Mouse (Mus musculus): ENCODE data around the gene Cnnm4.

The Cnnm4 gene

GRCm38 (mm10) chr1:36554633-36555399, 83.4 kb downstream of the Cnnm4 start:
- in situ Hi-C loops (cut with MboI; ENCODE audit: unreplicated experiment in 2 of 2), result loop anchor here in 1 of 2 experiments (5.0 kb wide), 2 partner anchors 77 to 692 kb away; no protein-coding TSS in a partner anchor

GRCm38 (mm10) chr1:36555798-36556395, 84.5 kb downstream of the Cnnm4 start:
- in situ Hi-C loops (cut with MboI; ENCODE audit: unreplicated experiment in 2 of 2), result no loop called here

DNA sequence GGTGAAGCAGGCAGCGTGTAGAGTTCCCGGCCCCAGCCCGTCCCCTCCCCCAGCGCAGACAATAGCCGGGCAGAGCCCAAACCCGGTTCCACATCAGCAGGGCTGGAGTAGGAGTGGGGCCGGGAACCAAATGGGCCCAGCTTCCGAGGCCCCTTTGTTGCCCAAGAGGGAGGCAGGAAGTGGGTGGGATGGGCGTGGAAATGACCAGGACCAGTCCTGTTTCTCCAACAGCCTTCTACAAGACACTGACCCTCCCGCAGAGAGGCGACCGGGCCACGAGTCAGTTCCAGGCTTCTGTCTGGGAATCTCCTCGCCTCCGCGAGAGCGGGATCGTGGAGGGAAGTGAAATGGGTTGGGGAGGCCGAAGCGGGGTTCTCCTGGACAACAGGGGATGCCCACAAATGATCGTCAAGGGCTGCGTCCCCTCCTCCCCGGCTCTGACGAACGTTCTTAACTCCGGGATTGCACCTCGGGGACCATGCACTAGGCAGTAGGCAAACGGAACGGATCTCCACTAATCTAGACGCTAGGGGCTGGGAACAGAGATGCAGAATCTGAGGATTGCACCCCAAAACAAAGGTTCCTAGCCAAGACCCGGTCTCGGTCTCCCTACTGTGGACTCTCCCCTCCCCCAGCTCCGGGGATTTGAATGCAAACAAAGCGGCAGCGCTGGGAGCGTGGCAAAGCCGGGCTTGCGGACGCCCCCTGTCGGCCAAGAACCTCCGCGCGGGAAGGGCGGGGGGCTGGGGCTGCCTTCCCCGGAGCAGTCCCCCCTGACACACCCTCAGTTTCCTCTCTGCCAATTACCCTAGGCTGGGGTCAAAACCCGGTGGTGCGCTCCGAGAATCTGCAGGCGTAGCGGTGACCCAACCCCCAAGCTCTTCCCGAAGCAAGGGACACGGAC, 85.4 kb downstream of the Cnnm4 start:
- in situ Hi-C loops (cut with MboI; ENCODE audit: unreplicated experiment in 2 of 2), result no loop called here

DNA sequence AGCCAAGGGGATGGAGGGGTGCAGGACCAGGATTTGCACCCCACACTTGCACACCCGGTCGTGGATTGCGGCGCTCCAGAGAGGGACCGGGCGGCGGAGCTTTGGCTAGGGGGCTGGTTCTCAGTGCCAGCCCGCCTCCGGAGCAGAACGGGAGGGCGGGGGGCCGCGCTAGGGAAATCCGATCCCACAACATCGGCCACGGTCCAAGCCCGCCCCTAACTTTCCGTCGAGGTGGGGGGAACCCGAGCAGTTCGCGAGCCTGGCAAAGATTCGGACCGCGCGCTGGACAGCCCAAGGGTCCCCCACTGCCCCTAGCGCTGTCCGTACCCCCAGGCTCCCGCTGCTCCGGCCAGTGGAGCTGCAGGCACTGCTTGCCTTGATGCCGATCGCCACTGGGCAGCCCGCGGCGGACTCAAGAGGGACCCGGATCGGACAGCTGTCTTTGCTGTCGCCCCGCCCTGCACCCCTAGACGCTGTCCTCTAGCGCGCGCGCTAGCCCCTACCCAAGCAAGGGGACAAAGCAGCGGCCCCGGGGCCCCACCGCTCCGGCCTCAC, 86.1 kb downstream of the Cnnm4 start:
- in situ Hi-C loops (cut with MboI; ENCODE audit: unreplicated experiment in 2 of 2), result no loop called here
